Mouse (Mus musculus): Measurements from ENCODE around the gene Zfp472. TPM values are rescaled to one million over a fixed set of nuclear protein-coding genes. Genes with fewer than 3 reads are reported as not detected.

The Zfp472 gene
- 7.3 TPM for polyA plus RNA-seq (2014; fragmentation: Illumina TruSeq; extraction: RNeasy Lipid Tissue Mini Kit (QIAGEN cat#74804); ENCODE audit: low read depth, low replicate concordance)

DNA sequence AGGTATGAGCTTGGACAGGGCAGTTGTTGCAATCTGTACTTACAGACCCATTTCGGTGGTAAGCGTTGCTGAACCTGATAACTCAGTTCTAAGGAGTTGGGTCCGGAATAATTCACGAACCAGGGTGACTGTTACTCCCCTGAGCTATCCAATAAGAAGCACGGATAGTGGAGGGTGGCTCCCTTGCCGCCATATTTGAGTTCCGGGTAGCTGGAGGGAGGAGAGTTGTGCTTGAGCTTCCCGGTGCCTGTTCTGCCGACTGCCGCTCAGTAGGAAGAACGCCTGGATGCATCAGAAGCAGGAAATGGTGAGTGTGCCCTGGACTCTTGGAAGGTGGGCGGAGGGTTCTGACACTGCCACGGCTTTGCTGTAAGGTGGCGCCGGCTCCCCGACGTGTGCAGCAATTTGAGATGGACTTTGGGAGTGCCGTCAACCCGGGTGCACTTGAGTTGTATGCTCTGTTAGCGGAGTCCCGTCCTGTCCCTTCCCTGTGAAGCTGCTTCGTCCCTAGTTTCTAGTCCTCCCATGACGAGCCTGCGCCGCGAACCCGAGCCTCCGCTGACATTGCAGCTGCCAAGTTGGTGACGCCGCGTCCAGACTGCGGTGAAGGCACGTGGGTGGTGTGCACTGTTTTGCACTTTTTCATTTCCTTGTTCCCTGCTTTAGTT lies at the start of gene Zfp472:
TSS of gene Zfp472 (plus strand) at position 192 of the 668 bp plus-strand sequence.

DNA sequence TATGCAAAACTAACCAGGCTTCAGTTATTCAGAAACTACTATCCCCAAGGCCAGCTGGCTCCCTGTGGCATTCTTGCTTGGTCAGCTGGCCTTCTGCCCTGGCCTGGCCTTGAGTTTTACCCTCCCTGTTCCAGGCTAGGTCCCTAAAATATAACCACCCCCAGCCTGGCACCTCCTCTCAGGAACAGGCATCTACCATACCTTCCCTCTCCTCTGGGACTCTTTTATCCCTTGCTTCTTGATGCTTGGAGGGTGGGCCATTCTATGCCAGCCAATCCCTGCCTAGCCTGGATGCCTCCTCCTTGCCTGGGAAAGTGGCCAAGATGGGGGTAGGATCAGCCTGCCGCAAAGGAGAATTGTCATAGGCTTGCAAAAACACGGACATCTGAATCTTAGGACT lies 48.5 kb upstream of the Zfp472 start, which contains the start of gene Cyp4f14:
TSS of gene Cyp4f14 (minus strand) at position 212 of the 400 bp plus-strand sequence.

DNA sequence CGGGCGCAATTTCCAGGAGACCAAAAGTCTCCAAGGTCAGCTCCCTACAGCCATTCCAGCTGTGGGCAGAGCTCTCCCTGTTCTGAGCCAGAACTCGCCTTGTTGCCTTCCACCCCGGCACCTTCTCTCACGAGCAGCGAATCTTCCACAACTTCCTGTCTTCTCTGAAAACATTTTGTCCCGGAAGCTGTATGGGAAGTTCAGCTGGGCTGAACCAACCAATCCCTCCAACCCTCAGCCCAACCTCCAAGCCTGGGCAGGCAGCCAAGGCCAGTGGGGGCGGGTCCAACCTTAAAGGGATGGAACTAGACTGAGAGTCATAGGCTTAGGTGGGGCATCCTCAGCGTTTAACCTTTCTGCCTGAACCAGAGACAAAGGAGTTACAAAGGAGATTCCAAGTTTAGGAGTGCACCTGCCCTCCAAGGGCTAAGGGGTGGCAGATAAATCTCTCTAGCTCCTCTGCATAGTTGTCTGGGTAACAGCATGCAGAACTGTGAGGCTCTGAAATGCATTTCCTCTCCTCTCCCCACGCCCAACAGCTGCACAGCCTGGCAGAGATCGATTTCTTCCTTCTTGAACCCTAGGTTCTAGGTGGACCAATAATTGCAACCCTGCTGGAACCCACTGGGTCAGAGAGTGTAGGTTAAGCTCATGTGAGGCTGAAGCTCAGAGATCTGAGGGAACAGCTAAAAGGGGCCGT lies 18.2 kb upstream of the Zfp472 start, which contains the start of gene Cyp4f13:
TSS of gene Cyp4f13 (minus strand) at position 188 of the 700 bp plus-strand sequence.

DNA sequence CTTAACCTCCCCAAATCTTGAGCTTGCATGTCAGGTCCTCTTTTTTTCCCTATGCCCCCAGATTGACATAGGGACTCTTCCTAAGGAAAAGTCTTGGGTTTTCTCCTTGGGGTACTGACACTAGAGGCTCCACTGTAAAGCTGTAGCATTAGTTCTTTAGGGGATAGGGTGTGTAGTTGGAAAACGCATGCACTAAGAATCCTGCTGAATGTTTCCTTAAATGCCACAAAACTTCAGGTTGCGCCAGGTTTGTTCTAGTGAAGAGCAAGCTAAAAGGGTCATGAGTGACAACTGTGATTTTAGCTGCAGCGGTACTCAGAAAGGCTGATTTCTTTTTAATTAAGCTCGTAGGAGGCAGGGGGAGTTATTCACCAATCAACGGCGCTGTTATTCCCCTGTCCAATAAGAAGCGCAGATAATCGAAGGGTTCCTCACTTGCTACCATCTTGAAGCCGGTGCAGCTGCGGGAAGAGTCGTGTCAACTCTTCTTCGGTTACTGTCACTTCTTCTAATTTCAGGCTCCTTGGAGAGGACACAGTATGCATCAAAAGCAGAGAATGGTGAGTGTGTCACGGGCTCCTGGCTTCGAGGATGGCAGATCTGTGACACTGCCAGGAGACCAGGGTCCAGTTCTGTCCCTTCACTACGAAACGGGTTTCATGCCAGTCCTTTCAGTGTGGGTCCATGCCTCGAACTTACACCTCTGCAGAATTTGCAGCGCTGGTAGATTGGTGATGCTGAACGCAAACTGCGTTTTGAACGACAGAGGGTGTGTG lies 27.3 kb downstream of the Zfp472 start, which contains the start of gene Zfp952:
TSS of gene Zfp952 (plus strand) at position 431 of the 776 bp plus-strand sequence.

Other genes starting within 250 kb of the Zfp472 start
- 9.2 TPM for gene Zfp871, start 177.5 kb upstream of the Zfp472 start, polyA plus RNA-seq (2014; fragmentation: Illumina TruSeq; extraction: RNeasy Lipid Tissue Mini Kit (QIAGEN cat#74804); ENCODE audit: low read depth, low replicate concordance)
- 0.42 TPM for gene Zfp811, start 155.9 kb upstream of the Zfp472 start, polyA plus RNA-seq (2014; fragmentation: Illumina TruSeq; extraction: RNeasy Lipid Tissue Mini Kit (QIAGEN cat#74804); ENCODE audit: low read depth, low replicate concordance)
- 2.0 TPM for gene Zfp799, start 135.6 kb upstream of the Zfp472 start, polyA plus RNA-seq (2014; fragmentation: Illumina TruSeq; extraction: RNeasy Lipid Tissue Mini Kit (QIAGEN cat#74804); ENCODE audit: low read depth, low replicate concordance)
- 2.5 TPM for gene Zfp870, start 74.2 kb upstream of the Zfp472 start, polyA plus RNA-seq (2014; fragmentation: Illumina TruSeq; extraction: RNeasy Lipid Tissue Mini Kit (QIAGEN cat#74804); ENCODE audit: low read depth, low replicate concordance)
- 0.59 TPM for gene Cyp4f14, start 48.5 kb upstream of the Zfp472 start, polyA plus RNA-seq (2014; fragmentation: Illumina TruSeq; extraction: RNeasy Lipid Tissue Mini Kit (QIAGEN cat#74804); ENCODE audit: low read depth, low replicate concordance)
- gene Cyp4f13, start 18.4 kb upstream of the Zfp472 start, polyA plus RNA-seq (2014; fragmentation: Illumina TruSeq; extraction: RNeasy Lipid Tissue Mini Kit (QIAGEN cat#74804); ENCODE audit: low read depth, low replicate concordance), result 2.5 TPM
- gene Zfp952, start 27.3 kb downstream of the Zfp472 start, polyA plus RNA-seq (2014; fragmentation: Illumina TruSeq; extraction: RNeasy Lipid Tissue Mini Kit (QIAGEN cat#74804); ENCODE audit: low read depth, low replicate concordance), result 8.7 TPM
- gene Zfp763, start 67.6 kb downstream of the Zfp472 start, polyA plus RNA-seq (2014; fragmentation: Illumina TruSeq; extraction: RNeasy Lipid Tissue Mini Kit (QIAGEN cat#74804); ENCODE audit: low read depth, low replicate concordance), result 5.3 TPM
- 71.2 TPM for gene 4921501E09Rik, start 102.2 kb downstream of the Zfp472 start, polyA plus RNA-seq (2014; fragmentation: Illumina TruSeq; extraction: RNeasy Lipid Tissue Mini Kit (QIAGEN cat#74804); ENCODE audit: low read depth, low replicate concordance)
- gene Zfp563, start 123.5 kb downstream of the Zfp472 start, polyA plus RNA-seq (2014; fragmentation: Illumina TruSeq; extraction: RNeasy Lipid Tissue Mini Kit (QIAGEN cat#74804); ENCODE audit: low read depth, low replicate concordance), result 13.9 TPM
- gene Morc2b, start 173.9 kb downstream of the Zfp472 start, polyA plus RNA-seq (2014; fragmentation: Illumina TruSeq; extraction: RNeasy Lipid Tissue Mini Kit (QIAGEN cat#74804); ENCODE audit: low read depth, low replicate concordance), result 209 TPM
- not detected for gene Olfr55, start 202.6 kb downstream of the Zfp472 start, polyA plus RNA-seq (2014; fragmentation: Illumina TruSeq; extraction: RNeasy Lipid Tissue Mini Kit (QIAGEN cat#74804); ENCODE audit: low read depth, low replicate concordance)
- not detected for gene Olfr239, start 225.5 kb downstream of the Zfp472 start, polyA plus RNA-seq (2014; fragmentation: Illumina TruSeq; extraction: RNeasy Lipid Tissue Mini Kit (QIAGEN cat#74804); ENCODE audit: low read depth, low replicate concordance)

Measured in testis, adult 10 weeks (tissue).